Mouse (Mus musculus): Measurements from ENCODE around the gene Cadm2. TPM values are rescaled to one million over a fixed set of nuclear protein-coding genes. Genes with fewer than 3 reads are reported as not detected.

The Cadm2 gene
- polyA plus RNA-seq, 1 experiment: 0.04 TPM

DNA sequence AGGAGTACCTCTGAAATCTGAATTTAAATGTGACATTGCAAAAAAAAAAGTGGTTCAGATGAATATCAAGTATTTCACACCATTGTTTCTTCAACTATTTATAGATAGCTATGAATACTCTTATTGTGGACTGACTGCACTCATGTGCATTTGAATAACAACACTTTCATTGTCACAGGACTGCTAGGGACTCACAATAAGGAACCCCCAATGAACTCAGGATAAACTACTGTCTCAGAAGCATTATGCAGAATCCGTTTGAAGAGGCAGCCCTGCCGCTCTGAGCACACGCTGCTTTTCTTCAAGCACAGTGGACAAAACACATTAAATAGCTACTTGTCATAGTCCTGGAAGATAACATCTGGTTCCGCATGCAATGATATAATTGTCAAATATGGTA lies 848.8 kb downstream of the Cadm2 start:
- H3K36me3 ChIP-seq (ENCODE audit: control insufficient read depth, insufficient read depth, low read length): no peaks in the 10 kb centered on the region
- H3K4me3 ChIP-seq (ENCODE audit: low read depth, low read length): no peak overlapping the region
- no peaks in the 10 kb centered on the region for H3K27me3 ChIP-seq (ENCODE audit: control insufficient read depth, insufficient read depth, low read length)
- TF ChIP-seq CTCF (IDR thresholded peaks at IDR 0.05; ENCODE audit: extremely low read depth, insufficient read length, insufficient replicate concordance, low read depth, low read length): no peak
- TF ChIP-seq POLR2A (IDR thresholded peaks at IDR 0.05; ENCODE audit: low read depth, low read length): no peak
- no peaks in the 10 kb centered on the region for H3K4me1 ChIP-seq (ENCODE audit: control insufficient read depth, insufficient read depth, insufficient read length, low read length)
- WGBS: 68% methylated on average over 4 of the region's 4 CpGs
- H3K27ac ChIP-seq (ENCODE audit: insufficient read depth, low read depth, low read length): no peak overlapping the region

- 85% methylated on average over 4 of the region's 4 CpGs for WGBS
- Histone ChIP-seq H3K36me3 (ENCODE audit: control insufficient read depth, insufficient read depth, low read length) (no peaks in the 10 kb centered on the region), H3K27me3 (ENCODE audit: control insufficient read depth, insufficient read depth, low read length) (no peaks in the 10 kb centered on the region), H3K4me3 (ENCODE audit: low read depth, low read length) (no peak overlapping the region), H3K27ac (ENCODE audit: insufficient read depth, low read depth, low read length) (no peak overlapping the region), H3K4me1 (ENCODE audit: control insufficient read depth, insufficient read depth, insufficient read length, low read length) (no peaks in the 10 kb centered on the region)
- TF ChIP-seq CTCF (IDR thresholded peaks at IDR 0.05; ENCODE audit: extremely low read depth, insufficient read length, insufficient replicate concordance, low read depth, low read length) (no peak), POLR2A (IDR thresholded peaks at IDR 0.05; ENCODE audit: low read depth, low read length) (no peak)
Observed at GRCm38 (mm10) chr16:66769545-66769944, 851.2 kb downstream of the Cadm2 start.

DNA sequence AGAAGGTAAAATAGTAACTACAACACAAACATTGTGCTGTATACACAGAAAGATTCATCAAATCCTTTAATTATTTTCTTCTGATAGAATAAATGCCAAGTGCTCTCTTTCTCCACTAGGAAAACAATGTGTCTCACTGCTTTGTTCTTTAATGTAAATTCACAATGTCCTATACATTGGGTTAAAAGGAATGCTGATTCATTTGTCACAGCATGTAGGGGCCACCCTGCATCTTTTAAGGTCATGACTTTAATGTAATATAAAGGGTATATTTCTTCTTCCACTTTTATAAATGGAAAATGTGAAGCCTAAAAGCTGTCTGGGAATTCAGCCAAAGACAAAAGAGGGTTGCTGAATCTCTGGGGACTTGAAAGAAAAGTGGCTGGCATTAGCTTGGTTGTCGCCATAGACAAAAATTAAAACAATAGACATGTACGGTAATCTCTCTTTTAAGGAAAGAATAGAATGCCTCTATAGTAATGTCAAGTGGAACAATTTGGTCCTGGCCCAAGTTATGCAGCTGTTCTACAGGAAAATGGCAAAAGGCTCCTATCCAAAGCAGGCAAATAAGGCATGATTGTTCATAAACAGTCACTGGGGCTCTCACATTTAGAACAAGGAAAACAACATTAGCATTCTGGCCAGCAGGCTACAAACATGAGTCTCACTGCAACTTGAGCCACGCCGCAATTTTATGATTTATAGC lies 851.9 kb downstream of the Cadm2 start:
- H3K4me3 ChIP-seq (ENCODE audit: low read depth, low read length): no peak overlapping the region

GRCm38 (mm10) chr16:66761546-66762473 lies 858.9 kb downstream of the Cadm2 start:
- no peaks in the 10 kb centered on the region for H3K27me3 ChIP-seq (ENCODE audit: control insufficient read depth, insufficient read depth, low read length)
- no peaks in the 10 kb centered on the region for H3K36me3 ChIP-seq (ENCODE audit: control insufficient read depth, insufficient read depth, low read length)
- TF ChIP-seq POLR2A (IDR thresholded peaks at IDR 0.05; ENCODE audit: low read depth, low read length) (no peak), CTCF (IDR thresholded peaks at IDR 0.05; ENCODE audit: extremely low read depth, insufficient read length, insufficient replicate concordance, low read depth, low read length) (no peak)
- H3K27ac ChIP-seq (ENCODE audit: insufficient read depth, low read depth, low read length): no peak overlapping the region
- H3K4me1 ChIP-seq (ENCODE audit: control insufficient read depth, insufficient read depth, insufficient read length, low read length): no peaks in the 10 kb centered on the region
- H3K4me3 ChIP-seq (ENCODE audit: low read depth, low read length): no peak overlapping the region

More for the DNA sequence above, 851.9 kb downstream of the Cadm2 start:
- Histone ChIP-seq H3K27ac (ENCODE audit: insufficient read depth, low read depth, low read length) (no peak overlapping the region), H3K27me3 (ENCODE audit: control insufficient read depth, insufficient read depth, low read length) (no peaks in the 10 kb centered on the region), H3K4me1 (ENCODE audit: control insufficient read depth, insufficient read depth, insufficient read length, low read length) (no peaks in the 10 kb centered on the region), H3K36me3 (ENCODE audit: control insufficient read depth, insufficient read depth, low read length) (no peaks in the 10 kb centered on the region)
- TF ChIP-seq POLR2A (IDR thresholded peaks at IDR 0.05; ENCODE audit: low read depth, low read length) (no peak), CTCF (IDR thresholded peaks at IDR 0.05; ENCODE audit: extremely low read depth, insufficient read length, insufficient replicate concordance, low read depth, low read length) (no peak)
- 72% methylated on average over 4 of the region's 4 CpGs for WGBS

DNA sequence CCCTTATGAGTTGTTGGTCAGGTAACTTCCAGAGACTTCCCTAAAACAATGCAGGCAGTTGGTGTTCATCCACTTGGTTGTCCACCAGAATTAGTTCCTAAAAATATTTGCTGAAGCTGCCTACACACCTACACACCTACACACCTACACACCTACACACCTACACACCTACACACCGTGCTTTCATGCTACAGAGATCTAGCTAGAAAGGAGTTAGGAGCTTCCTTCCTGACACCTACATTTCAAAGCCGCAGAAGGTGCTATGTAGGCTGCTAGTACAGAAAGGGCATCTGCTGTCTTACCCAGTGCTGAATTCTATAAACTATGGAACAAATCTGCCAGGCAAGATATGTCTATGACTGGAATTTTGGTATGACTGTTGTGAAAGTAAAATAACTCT lies 872.2 kb downstream of the Cadm2 start:
- no peak for TF ChIP-seq CTCF (IDR thresholded peaks at IDR 0.05; ENCODE audit: extremely low read depth, insufficient read length, insufficient replicate concordance, low read depth, low read length)
- 85% methylated on average over 2 of the region's 2 CpGs for WGBS
- no peaks in the 10 kb centered on the region for H3K27me3 ChIP-seq (ENCODE audit: control insufficient read depth, insufficient read depth, low read length)
- no peak overlapping the region for H3K4me3 ChIP-seq (ENCODE audit: low read depth, low read length)
- H3K27ac ChIP-seq (ENCODE audit: insufficient read depth, low read depth, low read length): no peak overlapping the region
- H3K36me3 ChIP-seq (ENCODE audit: control insufficient read depth, insufficient read depth, low read length): no peaks in the 10 kb centered on the region
- no peaks in the 10 kb centered on the region for H3K4me1 ChIP-seq (ENCODE audit: control insufficient read depth, insufficient read depth, insufficient read length, low read length)

GRCm38 (mm10) chr16:66731212-66731611 lies 889.5 kb downstream of the Cadm2 start:
- Histone ChIP-seq H3K36me3 (ENCODE audit: control insufficient read depth, insufficient read depth, low read length) (no peaks in the 10 kb centered on the region), H3K27ac (ENCODE audit: insufficient read depth, low read depth, low read length) (no peak overlapping the region), H3K4me1 (ENCODE audit: control insufficient read depth, insufficient read depth, insufficient read length, low read length) (no peaks in the 10 kb centered on the region), H3K27me3 (ENCODE audit: control insufficient read depth, insufficient read depth, low read length) (no peaks in the 10 kb centered on the region), H3K4me3 (ENCODE audit: low read depth, low read length) (no peak overlapping the region)
- no peak for TF ChIP-seq CTCF (IDR thresholded peaks at IDR 0.05; ENCODE audit: extremely low read depth, insufficient read length, insufficient replicate concordance, low read depth, low read length)
- WGBS: 54% methylated on average over 3 of the region's 3 CpGs

GRCm38 (mm10) chr16:66706476-66706875 lies 914.2 kb downstream of the Cadm2 start:
- H3K27ac ChIP-seq (ENCODE audit: insufficient read depth, low read depth, low read length): no peak overlapping the region
- no peaks in the 10 kb centered on the region for H3K4me1 ChIP-seq (ENCODE audit: control insufficient read depth, insufficient read depth, insufficient read length, low read length)
- H3K27me3 ChIP-seq (ENCODE audit: control insufficient read depth, insufficient read depth, low read length): no peaks in the 10 kb centered on the region
- H3K4me3 ChIP-seq (ENCODE audit: low read depth, low read length): no peak overlapping the region
- TF ChIP-seq POLR2A (IDR thresholded peaks at IDR 0.05; ENCODE audit: low read depth, low read length) (no peak), CTCF (IDR thresholded peaks at IDR 0.05; ENCODE audit: extremely low read depth, insufficient read length, insufficient replicate concordance, low read depth, low read length) (no peak)
- 56% methylated on average over 3 of the region's 3 CpGs for WGBS
- no peaks in the 10 kb centered on the region for H3K36me3 ChIP-seq (ENCODE audit: control insufficient read depth, insufficient read depth, low read length)

Data from small intestine, adult 2 months (tissue).